Comparison of ENCODE assay signal across 9 mouse cellular contexts in the genomic region with DNA sequence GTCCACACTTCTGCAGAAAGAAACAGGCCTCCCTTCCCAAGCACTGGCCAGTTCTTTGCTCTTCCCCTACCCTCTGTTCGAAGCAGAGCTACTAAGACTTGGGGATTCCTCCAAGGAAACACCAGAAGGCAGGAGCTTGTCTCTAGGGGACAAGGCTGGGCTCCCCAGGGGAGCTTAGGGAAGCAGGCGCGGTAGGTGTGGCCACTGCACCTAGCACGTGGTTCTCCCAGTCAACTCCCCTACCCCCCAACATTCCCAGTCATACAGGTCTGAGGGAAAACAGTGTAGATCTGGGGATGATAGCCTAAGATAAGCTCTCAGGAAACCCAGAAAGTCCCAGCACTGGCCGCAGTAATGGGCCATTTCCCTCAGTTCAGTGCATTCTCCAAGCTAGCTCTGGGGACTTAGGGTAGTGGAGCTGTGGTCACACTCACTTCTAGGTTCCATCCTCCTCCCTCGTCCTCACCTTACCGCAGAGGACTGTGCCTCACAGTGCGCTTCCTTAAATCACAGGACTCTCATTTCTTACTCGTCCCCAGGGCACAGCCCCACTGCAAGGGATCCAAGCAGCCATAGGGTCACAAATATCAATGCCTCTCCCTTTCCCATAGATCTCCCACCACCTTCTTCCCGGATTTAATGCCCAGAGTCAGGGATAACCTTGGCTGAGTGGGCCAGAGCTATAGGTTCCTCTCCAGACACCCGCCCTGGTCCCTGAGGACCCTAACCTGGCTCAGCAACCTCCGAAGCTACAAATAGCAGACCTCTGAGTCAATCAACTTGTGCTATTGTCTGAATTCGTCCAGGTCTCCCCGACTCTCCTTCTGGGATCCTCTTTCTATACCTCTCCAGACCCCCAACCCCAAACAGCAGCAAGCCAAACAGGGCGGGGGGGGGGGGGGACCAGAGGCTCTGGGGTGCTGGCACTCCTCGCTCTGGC.
DNase-seq lines count a peak whose midpoint lies in the region; ATAC-seq lines count a peak whose summit lies in the region.
"Had no signal": no experiment of that assay in that cellular context is flagged by ENCODE, and none has a peak within 500 bp of the region (broad histone marks: within the 10 kb centered on the region; RNA-seq: fewer than 3 reads in every experiment).

No protein-coding gene starts in this region.

- H3K9me3 ChIP-seq in heart, embryonic 13.5 days: no peaks in the 10 kb centered on the region
- H3K9me3 ChIP-seq in hindbrain, embryonic 13.5 days: no peaks in the 10 kb centered on the region
- H3K9me3 ChIP-seq in midbrain, embryonic 12.5 days: no peaks in the 10 kb centered on the region

- intact Hi-C loops in heart, postnatal 36 days (cut with DNase I): no loop called here

- H3K4me2 ChIP-seq in heart, embryonic 13.5 days: peak overlapping the region; percentile 77
- peak overlapping the region; percentile 70 for H3K4me2 ChIP-seq in hindbrain, embryonic 13.5 days
- H3K4me2 ChIP-seq in midbrain, embryonic 12.5 days (replicated peaks): peak overlapping the region; percentile 89

- H3K27ac ChIP-seq in heart, embryonic 13.5 days (replicated peaks): peak overlapping the region; percentile 84
- H3K27ac ChIP-seq in hindbrain, embryonic 13.5 days: peak overlapping the region; percentile 92
- no peak overlapping the region; the same call in 1 of the 2 replicates for H3K27ac ChIP-seq in midbrain, embryonic 12.5 days (replicated peaks)

- ATAC-seq in heart, embryonic 13.5 days (ENCODE audit: extremely low read depth, insufficient number of reproducible peaks, low FRiP score, low TSS enrichment): no peak
- peak; percentile 67 for ATAC-seq in common myeloid progenitor, adult 5-6 weeks (replicated peaks; ENCODE audit: low read depth, poor library complexity, severe bottlenecking)
- ATAC-seq in hindbrain, embryonic 13.5 days (ENCODE audit: low FRiP score): no peak; the same call in 1 of the 2 replicates
- no peak for ATAC-seq in midbrain, embryonic 12.5 days (ENCODE audit: low FRiP score, low read depth)

- H3K4me3 ChIP-seq in heart, embryonic 13.5 days: peak overlapping the region; percentile 73
- H3K4me3 ChIP-seq in hindbrain, embryonic 13.5 days: peak overlapping the region; percentile 62
- peak overlapping the region; percentile 55 for H3K4me3 ChIP-seq in midbrain, embryonic 12.5 days
- H3K4me3 ChIP-seq: myocyte had no signal

- 19% methylated on average over 16 of the region's 16 CpGs for WGBS in heart, embryonic 13.5 days
- 11% methylated on average over 16 of the region's 16 CpGs for WGBS in hindbrain, embryonic 13.5 days
- WGBS in midbrain, embryonic 12.5 days: 9% methylated on average over 16 of the region's 16 CpGs

- H3K36me3 ChIP-seq in heart, embryonic 13.5 days: peaks cover 24% of the 10 kb centered on the region
- no peaks in the 10 kb centered on the region for H3K36me3 ChIP-seq in hindbrain, embryonic 13.5 days
- no peaks in the 10 kb centered on the region for H3K36me3 ChIP-seq in midbrain, embryonic 12.5 days

- peak overlapping the region; percentile 90 for H3K9ac ChIP-seq in heart, embryonic 13.5 days
- H3K9ac ChIP-seq in hindbrain, embryonic 13.5 days: peak overlapping the region; percentile 88
- H3K9ac ChIP-seq in midbrain, embryonic 12.5 days (replicated peaks): peak overlapping the region; percentile 68

- no peaks in the 10 kb centered on the region for H3K27me3 ChIP-seq in heart, embryonic 13.5 days (replicated peaks)
- H3K27me3 ChIP-seq in hindbrain, embryonic 13.5 days: no peaks in the 10 kb centered on the region
- peaks cover 46% of the 10 kb centered on the region for H3K27me3 ChIP-seq in midbrain, embryonic 12.5 days

- DNase-seq in heart, postnatal 36 days: no peak
- no peak for DNase-seq in right cerebral cortex, postnatal 14 days
- no peak for DNase-seq in spleen, postnatal 10 days (ENCODE audit: low spot score in 2 of 2)
- no peak for DNase-seq in spleen, postnatal 36 days (ENCODE audit: low spot score in 2 of 2)

- H3K4me1 ChIP-seq in heart, embryonic 13.5 days: peaks cover 89% of the 10 kb centered on the region
- peaks cover 91% of the 10 kb centered on the region for H3K4me1 ChIP-seq in hindbrain, embryonic 13.5 days (replicated peaks)
- H3K4me1 ChIP-seq in midbrain, embryonic 12.5 days: peaks cover 60% of the 10 kb centered on the region
